Mouse (Mus musculus): ENCODE measurements around the gene Ldb3. TPM values are rescaled to one million over a fixed set of nuclear protein-coding genes. Genes with fewer than 3 reads are reported as not detected.
A peak's percentile ranks its signal among the peaks of the same experiment; 100 is the strongest.

The Ldb3 gene
- total RNA-seq (2014; fragmentation: Nextera tagmentation): not detected in 2 replicates
- not detected in 2 replicates for total RNA-seq (2017)

GRCm38 (mm10) chr14:34588498-34588897 is at the start of gene Ldb3:
Gene Ldb3 (minus strand): TSS chr14:34588682.
- ATAC-seq (replicated peaks; ENCODE audit: low FRiP score, low TSS enrichment, poor library complexity, severe bottlenecking): no peak

- no peak for ATAC-seq (replicated peaks; ENCODE audit: low FRiP score, low TSS enrichment, poor library complexity, severe bottlenecking)
These were observed 47.2 kb upstream of the Ldb3 start for GRCm38 (mm10) chr14:34635721-34636120.

- no peak for ATAC-seq (replicated peaks; ENCODE audit: low FRiP score, low TSS enrichment, poor library complexity, severe bottlenecking)
These were observed 46.7 kb upstream of the Ldb3 start for GRCm38 (mm10) chr14:34635192-34635591.

GRCm38 (mm10) chr14:34632722-34633448 is 44.4 kb upstream of the Ldb3 start:
- peak; percentile 94 for ATAC-seq (replicated peaks; ENCODE audit: low FRiP score, low TSS enrichment, poor library complexity, severe bottlenecking)

- ATAC-seq (replicated peaks; ENCODE audit: low FRiP score, low TSS enrichment, poor library complexity, severe bottlenecking): 0 out of 2 replicates have a peak, but pooled peaks have one; percentile 36
These were observed 38.3 kb upstream of the Ldb3 start for GRCm38 (mm10) chr14:34626824-34627223.

- ATAC-seq (replicated peaks; ENCODE audit: low FRiP score, low TSS enrichment, poor library complexity, severe bottlenecking): peak; percentile 84
These were observed 35.2 kb upstream of the Ldb3 start for GRCm38 (mm10) chr14:34623531-34624210.

- ATAC-seq (replicated peaks; ENCODE audit: low FRiP score, low TSS enrichment, poor library complexity, severe bottlenecking): peak; percentile 42
These were observed 34.6 kb upstream of the Ldb3 start for GRCm38 (mm10) chr14:34623074-34623473.

- ATAC-seq (replicated peaks; ENCODE audit: low FRiP score, low TSS enrichment, poor library complexity, severe bottlenecking): peak; percentile 44
These were observed 32.3 kb upstream of the Ldb3 start for GRCm38 (mm10) chr14:34620611-34621376.

- ATAC-seq (replicated peaks; ENCODE audit: low FRiP score, low TSS enrichment, poor library complexity, severe bottlenecking): no peak
These were observed 30.3 kb upstream of the Ldb3 start for GRCm38 (mm10) chr14:34618808-34619207.

GRCm38 (mm10) chr14:34616821-34617220 is 28.3 kb upstream of the Ldb3 start:
- ATAC-seq (replicated peaks; ENCODE audit: low FRiP score, low TSS enrichment, poor library complexity, severe bottlenecking): peak; percentile 84

GRCm38 (mm10) chr14:34615625-34616024 is 27.1 kb upstream of the Ldb3 start:
- no peak for ATAC-seq (replicated peaks; ENCODE audit: low FRiP score, low TSS enrichment, poor library complexity, severe bottlenecking)

GRCm38 (mm10) chr14:34615082-34615481 is 26.6 kb upstream of the Ldb3 start:
- peak; percentile 20; the same call in 1 of the 2 replicates for ATAC-seq (replicated peaks; ENCODE audit: low FRiP score, low TSS enrichment, poor library complexity, severe bottlenecking)

- no peak for ATAC-seq (replicated peaks; ENCODE audit: low FRiP score, low TSS enrichment, poor library complexity, severe bottlenecking)
These were observed 26.1 kb upstream of the Ldb3 start for GRCm38 (mm10) chr14:34614551-34614950.

GRCm38 (mm10) chr14:34613523-34613922 is 25.0 kb upstream of the Ldb3 start:
- no peak for ATAC-seq (replicated peaks; ENCODE audit: low FRiP score, low TSS enrichment, poor library complexity, severe bottlenecking)

GRCm38 (mm10) chr14:34612222-34612621 is 23.7 kb upstream of the Ldb3 start:
- ATAC-seq (replicated peaks; ENCODE audit: low FRiP score, low TSS enrichment, poor library complexity, severe bottlenecking): no peak

GRCm38 (mm10) chr14:34611591-34611990 is 23.1 kb upstream of the Ldb3 start:
- ATAC-seq (replicated peaks; ENCODE audit: low FRiP score, low TSS enrichment, poor library complexity, severe bottlenecking): no peak

- no peak for ATAC-seq (replicated peaks; ENCODE audit: low FRiP score, low TSS enrichment, poor library complexity, severe bottlenecking)
These were observed 13.4 kb upstream of the Ldb3 start for GRCm38 (mm10) chr14:34601910-34602309.

- no peak for ATAC-seq (replicated peaks; ENCODE audit: low FRiP score, low TSS enrichment, poor library complexity, severe bottlenecking)
These were observed 11.5 kb upstream of the Ldb3 start, which contains the start of gene Opn4 for GRCm38 (mm10) chr14:34599941-34600340. Gene Opn4 (minus strand): TSS chr14:34600142.

- ATAC-seq (replicated peaks; ENCODE audit: low FRiP score, low TSS enrichment, poor library complexity, severe bottlenecking): no peak
These were observed 7.2 kb upstream of the Ldb3 start for GRCm38 (mm10) chr14:34595596-34596255.

Data from megakaryocyte-erythroid progenitor cell, adult 5-6 weeks (primary cell).